Mouse (Mus musculus) CH12.LX (cell line): Measurements from ENCODE around the gene Slc16a12. TPM values are rescaled to one million over a fixed set of nuclear protein-coding genes. Genes with fewer than 3 reads are reported as not detected.

ENCODE experiments used
- DNase-seq: peaks from one replicate; pipeline ENCODE4 v3.0.0-alpha.2; 2013; ENCODE audit errors: extremely low read depth
- H3K27ac ChIP-seq: 2 replicates; pipeline ENCODE4 v1.5.1; 2012; ENCODE audit warnings: low read depth, mild to moderate bottlenecking, control low read depth, moderate library complexity; ENCODE audit not compliant: insufficient read depth
- H3K27me3 ChIP-seq: replicated peaks from 2 replicates; pipeline ENCODE3; 2012; ENCODE audit warnings: inconsistent platforms
- H3K36me3 ChIP-seq, 2 experiments: replicated peaks in 1 of 2; 2 replicates each; pipeline versions ENCODE3 to v1.6.1; 2012; ENCODE audit warnings: inconsistent platforms in 1 of 2, low read length in 1 of 2, mild to moderate bottlenecking in 1 of 2, mixed read lengths in 1 of 2, moderate library complexity in 1 of 2; ENCODE audit not compliant: control insufficient read depth in 1 of 2, insufficient read depth in 1 of 2
- H3K4me1 ChIP-seq, 2 experiments: 2 replicates each; pipeline ENCODE4 v1.6.1; 2012; ENCODE audit warnings: inconsistent platforms in 1 of 2, moderate library complexity in 1 of 2; ENCODE audit not compliant: insufficient read depth in 2 of 2, control insufficient read depth in 1 of 2
- H3K4me2 ChIP-seq: 2 replicates; pipeline ENCODE4 v1.6.1; 2012; ENCODE audit warnings: low read depth, mild to moderate bottlenecking, control low read depth; ENCODE audit not compliant: poor library complexity, insufficient read depth, severe bottlenecking
- H3K4me3 ChIP-seq, 3 experiments: fragments of 150-350 bp in 1 of 3; sonication (generic) in 1 of 3; replicated peaks in 1 of 3; 2 replicates each; pipeline versions ENCODE3 to v1.5.1; 2011 to 2012; ENCODE audit warnings: low read depth in 2 of 3, low read length in 2 of 3, mild to moderate bottlenecking in 2 of 3, moderate library complexity in 2 of 3, control low read depth in 1 of 3, improper control_type of control experiment in 1 of 3, inconsistent platforms in 1 of 3, mixed read lengths in 1 of 3; ENCODE audit not compliant: poor library complexity in 1 of 3
- H3K79me2 ChIP-seq: replicated peaks from 2 replicates; pipeline ENCODE4 v1.6.1; 2012; ENCODE audit warnings: mild to moderate bottlenecking, moderate library complexity; ENCODE audit not compliant: control insufficient read depth, poor library complexity, insufficient read depth, severe bottlenecking; ENCODE audit errors: extremely low read depth
- H3K9ac ChIP-seq: 2 replicates; pipeline ENCODE4 v1.6.1; 2012; ENCODE audit warnings: low read depth, mild to moderate bottlenecking, control low read depth, moderate library complexity; ENCODE audit not compliant: insufficient read depth
- H3K9me3 ChIP-seq: replicated peaks from 2 replicates; pipeline ENCODE3; 2012; ENCODE audit warnings: low read length, inconsistent platforms, mixed read lengths
- BHLHE40 ChIP-seq: IDR thresholded peaks from 2 replicates; pipeline ENCODE4 v1.6.1; 2011; ENCODE audit warnings: mild to moderate bottlenecking, low read depth, low read length, improper control_type of control experiment
- CHD2 ChIP-seq: IDR thresholded peaks from 2 replicates; pipeline ENCODE4 v1.6.1; 2011; ENCODE audit warnings: low read length, improper control_type of control experiment
- E2F4 ChIP-seq: IDR thresholded peaks from 2 replicates; pipeline ENCODE4 v1.6.1; 2011; ENCODE audit warnings: low read depth, low read length, improper control_type of control experiment; ENCODE audit not compliant: insufficient replicate concordance
- ELF1 ChIP-seq: IDR thresholded peaks from 2 replicates; pipeline ENCODE4 v1.6.1; 2014; ENCODE audit warnings: low read depth, mild to moderate bottlenecking, inconsistent platforms, low read length, improper control_type of control experiment
- EP300 ChIP-seq: IDR thresholded peaks from 2 replicates; pipeline ENCODE4 v1.6.1; 2011; ENCODE audit warnings: low read length, improper control_type of control experiment
- IRF4 ChIP-seq: IDR thresholded peaks from 2 replicates; pipeline ENCODE4 v1.6.1; 2014; ENCODE audit warnings: low read depth, mild to moderate bottlenecking, inconsistent platforms, low read length, improper control_type of control experiment
- JUN ChIP-seq: IDR thresholded peaks from 2 replicates; pipeline ENCODE4 v1.6.1; 2011; ENCODE audit warnings: low read depth, mild to moderate bottlenecking, low read length, improper control_type of control experiment, moderate library complexity; ENCODE audit not compliant: insufficient read depth
- JUND ChIP-seq: conservative IDR thresholded peaks from 2 replicates; pipeline ENCODE4 v1.6.1; 2011; ENCODE audit warnings: low read depth, low read length, improper control_type of control experiment
- MAFK ChIP-seq: IDR thresholded peaks from 2 replicates; pipeline ENCODE4 v1.6.1; 2011; ENCODE audit warnings: low read length, improper control_type of control experiment; ENCODE audit not compliant: insufficient replicate concordance
- MEF2A ChIP-seq: IDR thresholded peaks from 2 replicates; pipeline ENCODE4 v1.6.1; 2014; ENCODE audit warnings: low read depth, mild to moderate bottlenecking, inconsistent platforms, low read length, improper control_type of control experiment, borderline replicate concordance
- MXI1 ChIP-seq: IDR thresholded peaks from 2 replicates; pipeline ENCODE4 v1.6.1; 2011; ENCODE audit warnings: mild to moderate bottlenecking, low read depth, low read length, improper control_type of control experiment
- MYC ChIP-seq: IDR thresholded peaks from 2 replicates; pipeline ENCODE4 v1.6.1; 2011; ENCODE audit warnings: low read depth, mild to moderate bottlenecking, improper control_type of control experiment, low read length
- NELFE ChIP-seq: IDR thresholded peaks from 2 replicates; pipeline ENCODE4 v1.6.1; 2011; ENCODE audit warnings: low read depth, low read length, improper control_type of control experiment
- POLR2AphosphoS2 ChIP-seq: IDR thresholded peaks from 2 replicates; pipeline ENCODE4 v1.6.1; 2011; ENCODE audit warnings: low read depth, low read length, improper control_type of control experiment
- RAD21 ChIP-seq: IDR thresholded peaks from 2 replicates; pipeline ENCODE4 v1.6.1; 2011; ENCODE audit warnings: low read depth, mild to moderate bottlenecking, low read length, improper control_type of control experiment, moderate library complexity
- RCOR1 ChIP-seq: conservative IDR thresholded peaks from 2 replicates; pipeline ENCODE4 v1.6.1; 2012; ENCODE audit warnings: low read depth, mild to moderate bottlenecking, inconsistent platforms, low read length, improper control_type of control experiment
- SIN3A ChIP-seq: IDR thresholded peaks from 2 replicates; pipeline ENCODE4 v1.6.1; 2012; ENCODE audit warnings: low read length, improper control_type of control experiment, inconsistent platforms
- SMC3 ChIP-seq: IDR thresholded peaks from 2 replicates; pipeline ENCODE4 v1.6.1; 2011; ENCODE audit warnings: low read depth, low read length, improper control_type of control experiment
- TBP ChIP-seq: conservative IDR thresholded peaks from 2 replicates; pipeline ENCODE4 v1.6.1; 2011; ENCODE audit warnings: low read depth, low read length, improper control_type of control experiment
- TCF12 ChIP-seq: IDR thresholded peaks from 2 replicates; pipeline ENCODE4 v1.6.1; 2014; ENCODE audit warnings: low read depth, mild to moderate bottlenecking, inconsistent platforms, low read length, improper control_type of control experiment
- UBTF ChIP-seq: IDR thresholded peaks from 2 replicates; pipeline ENCODE4 v1.6.1; 2012; ENCODE audit warnings: low read depth, mild to moderate bottlenecking, inconsistent platforms, low read length, improper control_type of control experiment, moderate library complexity
- ZKSCAN1 ChIP-seq: IDR thresholded peaks from 2 replicates; pipeline ENCODE4 v1.6.1; 2012; ENCODE audit warnings: low read depth, inconsistent platforms, low read length, improper control_type of control experiment, borderline replicate concordance
- dilution Hi-C: fragments of 300-500 bp; cut with MboI; formaldehyde crosslinking; loops from 2 replicates; pipeline ENCODE4 v1.14.3; 2020; ENCODE audit warnings: low sequenced_read_pairs; ENCODE audit not compliant: extremely low pct_unique_long_range_greater_than_20kb, extremely low pct_ligation_motif_present
- in situ Hi-C: fragments of 300-500 bp; cut with MboI; formaldehyde crosslinking; loops from 3 replicates; pipeline ENCODE4 v1.14.3; 2019; ENCODE audit warnings: low sequenced_read_pairs, low pct_ligation_motif_present, low pct_unique_long_range_greater_than_20kb, mixed read lengths
- polyA plus RNA-seq: library from polyadenylated mRNA; unstranded; fragments of >175 nt; gene quantifications from 2 replicates; pipeline ENCODE4 v1.2.1, GENCODE M21; 2012; ENCODE audit warnings: low read depth; ENCODE audit not compliant: insufficient read length
- total RNA-seq, 2 experiments: library from RNA; depleted of rRNA; stranded (reverse); fragments of 300-350 nt in 1 of 2; fragments of >200 nt in 1 of 2; gene quantifications; 2 replicates each; pipeline ENCODE4 v1.2.3; 2012 to 2014

Gene Slc16a12
- total and polyA plus RNA-seq, 3 experiments, result 0.08 TPM; not detected in 1

DNA sequence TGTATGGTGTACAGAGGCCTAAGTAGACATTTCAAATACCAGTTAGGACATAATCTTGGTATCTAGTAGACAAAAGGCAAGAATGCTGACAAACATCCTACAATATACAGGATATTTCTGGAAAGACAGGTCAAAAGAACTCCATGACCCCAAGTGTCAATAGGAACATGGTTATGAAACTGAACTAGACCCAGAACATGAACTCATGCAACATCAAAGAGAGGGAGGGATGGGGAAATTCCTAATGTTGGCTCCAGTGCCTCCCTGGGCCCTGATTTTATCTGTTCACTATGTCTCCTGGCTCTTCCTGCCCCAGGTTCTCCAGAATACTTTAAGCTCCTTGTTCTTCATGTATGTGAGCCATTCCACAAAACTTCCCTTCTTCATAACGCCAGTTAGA lies 31.2 kb downstream of the Slc16a12 start:
- Histone ChIP-seq H3K4me2 (no peak overlapping the region), H3K9ac (no peak overlapping the region), H3K27me3 (no peaks in the 10 kb centered on the region), H3K9me3 (no peaks in the 10 kb centered on the region), H3K36me3 (no peaks in the 10 kb centered on the region), H3K4me3 (no peak overlapping the region), H3K4me1 (no peaks in the 10 kb centered on the region), H3K79me2 (no peaks in the 10 kb centered on the region), H3K27ac (no peak overlapping the region)
- in situ Hi-C loops, result no loop called here
- no peak for TF ChIP-seq MXI1
- TF ChIP-seq RCOR1, result no peak
- TF ChIP-seq ELF1, result no peak
- TF ChIP-seq CHD2, result no peak
- no peak for DNase-seq
- dilution Hi-C loops, result no loop called here

DNA sequence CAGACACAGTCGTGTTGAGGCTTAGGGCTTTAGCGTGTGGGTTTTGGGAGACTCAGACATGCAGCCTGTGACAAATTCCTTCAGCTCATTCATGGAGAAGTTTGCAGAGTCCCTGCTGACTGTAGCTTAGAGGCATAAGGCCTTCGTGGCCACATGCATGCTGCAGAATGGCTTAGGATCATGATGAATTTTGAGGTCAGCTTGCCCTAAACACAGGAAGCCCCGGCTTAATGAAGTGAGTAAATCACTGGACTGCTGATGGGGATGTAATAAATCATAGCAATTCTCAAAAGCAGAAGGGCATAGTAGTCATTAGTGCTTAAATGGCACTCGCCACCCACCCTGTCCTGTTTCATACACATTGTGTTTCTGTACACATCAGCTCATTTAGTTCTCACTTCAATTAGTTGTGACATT lies 32.8 kb downstream of the Slc16a12 start:
- no peak for DNase-seq
- no peak overlapping the region for H3K9ac ChIP-seq
- dilution Hi-C loops, result no loop called here
- no peak overlapping the region for H3K27ac ChIP-seq
- H3K27me3 ChIP-seq, result no peaks in the 10 kb centered on the region
- H3K36me3 ChIP-seq, result no peaks in the 10 kb centered on the region
- no peaks in the 10 kb centered on the region for H3K4me1 ChIP-seq
- no peak overlapping the region for H3K4me3 ChIP-seq
- H3K9me3 ChIP-seq, result no peaks in the 10 kb centered on the region
- no peak for TF ChIP-seq MXI1
- no peak for TF ChIP-seq NELFE
- TF ChIP-seq E2F4, result no peak
- TF ChIP-seq ELF1, result no peak
- TF ChIP-seq MEF2A, result no peak
- no peak for TF ChIP-seq SMC3
- TF ChIP-seq JUN, result no peak
- no peak for TF ChIP-seq TCF12
- TF ChIP-seq MYC, result no peak
- TF ChIP-seq, all 38 proteins: peak for 0
- in situ Hi-C loops, result no loop called here
- no peaks in the 10 kb centered on the region for H3K79me2 ChIP-seq
- H3K4me2 ChIP-seq, result no peak overlapping the region

DNA sequence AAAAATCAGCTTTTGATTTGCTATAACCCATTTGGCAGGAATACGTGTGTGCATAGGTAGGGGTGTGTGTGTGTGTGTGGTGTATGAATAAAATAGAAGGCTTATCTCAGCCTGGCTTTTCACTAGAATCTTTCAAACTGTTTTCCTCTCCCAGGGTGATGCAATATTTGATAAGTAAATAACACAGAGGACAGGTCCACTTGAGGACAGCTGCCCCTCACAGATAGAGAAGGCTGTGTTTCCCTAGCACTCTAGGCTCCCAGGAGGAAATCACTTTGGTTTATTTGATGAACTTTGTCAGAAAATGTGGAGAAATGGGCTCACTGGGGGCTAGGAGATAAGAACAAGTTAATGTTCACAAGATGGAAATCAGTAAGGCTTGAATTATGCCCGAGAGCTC lies 35.0 kb downstream of the Slc16a12 start:
- in situ Hi-C loops, result no loop called here
- dilution Hi-C loops, result no loop called here
- no peak for DNase-seq
- Histone ChIP-seq H3K4me1 (no peaks in the 10 kb centered on the region), H3K27ac (no peak overlapping the region), H3K79me2 (no peaks in the 10 kb centered on the region), H3K9me3 (no peaks in the 10 kb centered on the region), H3K4me3 (no peak overlapping the region), H3K9ac (no peak overlapping the region), H3K36me3 (no peaks in the 10 kb centered on the region), H3K27me3 (no peaks in the 10 kb centered on the region), H3K4me2 (no peak overlapping the region)
- no peak for TF ChIP-seq JUND
- TF ChIP-seq IRF4, result no peak
- no peak for TF ChIP-seq BHLHE40
- TF ChIP-seq ZKSCAN1, result no peak
- no peak for TF ChIP-seq TBP
- TF ChIP-seq UBTF, result no peak
- TF ChIP-seq POLR2AphosphoS2, result no peak
- no peak for TF ChIP-seq SIN3A
- TF ChIP-seq RAD21, result no peak
- no peak for TF ChIP-seq MAFK
- TF ChIP-seq MEF2A, result no peak
- TF ChIP-seq EP300, result no peak
- TF ChIP-seq CHD2, result no peak
- TF ChIP-seq ELF1, result no peak
